Mouse (Mus musculus) embryonic fibroblast, embryonic 13.5 days (primary cell): Measurements from ENCODE around the gene Rnf34. TPM values are rescaled to one million over a fixed set of nuclear protein-coding genes. Genes with fewer than 3 reads are reported as not detected.
A peak's percentile ranks its signal among the peaks of the same experiment; 100 is the strongest.

Experiments
- H3K27ac ChIP-seq: 2 replicates; pipeline ENCODE4 v1.5.1; 2012; ENCODE audit warnings: low read length, control low read depth, inconsistent platforms; ENCODE audit not compliant: insufficient read depth
- H3K4me1 ChIP-seq: 2 replicates; pipeline ENCODE4 v1.6.1; 2011; ENCODE audit warnings: low read length; ENCODE audit not compliant: control insufficient read depth, insufficient read depth
- H3K4me3 ChIP-seq: 2 replicates; pipeline ENCODE4 v1.5.1; 2011; ENCODE audit warnings: mild to moderate bottlenecking, control low read depth, low read length; ENCODE audit not compliant: insufficient read depth
- CTCF ChIP-seq: IDR thresholded peaks from 2 replicates; pipeline ENCODE4 v1.5.1; 2011; ENCODE audit warnings: mild to moderate bottlenecking, control low read depth, low read length, moderate library complexity, borderline replicate concordance; ENCODE audit not compliant: insufficient read depth
- POLR2A ChIP-seq: IDR thresholded peaks from 2 replicates; pipeline ENCODE4 v1.6.1; 2011; ENCODE audit warnings: low read depth, mild to moderate bottlenecking, control low read depth, low read length, moderate library complexity
- polyA plus RNA-seq: library from polyadenylated mRNA; stranded (reverse); fragments of >200 nt; gene quantifications from 2 replicates; pipeline ENCODE4 v1.2.4, GENCODE M21; 2011; ENCODE audit warnings: low read depth; ENCODE audit not compliant: missing spikeins, insufficient read length

The Rnf34 gene
- polyA plus RNA-seq, 1 experiment: 32.7 TPM

GRCm38 (mm10) chr5:122822441-122822840, 27.4 kb upstream of the Rnf34 start:
- Histone ChIP-seq H3K4me3 (no peak overlapping the region), H3K27ac (no peak overlapping the region), H3K4me1 (0 out of 2 replicates have a peak, but pooled peaks cover 4% of the 10 kb centered on the region)
- TF ChIP-seq POLR2A: no peak
- TF ChIP-seq CTCF: no peak

GRCm38 (mm10) chr5:122823976-122824375, 25.9 kb upstream of the Rnf34 start:
- H3K4me3 ChIP-seq: no peak overlapping the region
- no peak for TF ChIP-seq CTCF
- H3K27ac ChIP-seq: no peak overlapping the region
- 0 out of 2 replicates have a peak, but pooled peaks cover 4% of the 10 kb centered on the region for H3K4me1 ChIP-seq

GRCm38 (mm10) chr5:122824450-122824849, 25.4 kb upstream of the Rnf34 start:
- H3K4me3 ChIP-seq: no peak overlapping the region
- TF ChIP-seq POLR2A (no peak), CTCF (no peak)
- 0 out of 2 replicates have a peak, but pooled peaks cover 2% of the 10 kb centered on the region for H3K4me1 ChIP-seq

GRCm38 (mm10) chr5:122825099-122825498, 24.7 kb upstream of the Rnf34 start:
- no peak overlapping the region for H3K27ac ChIP-seq
- no peaks in the 10 kb centered on the region for H3K4me1 ChIP-seq
- TF ChIP-seq POLR2A: no peak
- TF ChIP-seq CTCF: no peak
- H3K4me3 ChIP-seq: no peak overlapping the region

More at GRCm38 (mm10) chr5:122824450-122824849, 25.4 kb upstream of the Rnf34 start:
- H3K27ac ChIP-seq: no peak overlapping the region

GRCm38 (mm10) chr5:122832536-122832935, 17.3 kb upstream of the Rnf34 start:
- Histone ChIP-seq H3K4me3 (no peak overlapping the region), H3K4me1 (no peaks in the 10 kb centered on the region), H3K27ac (no peak overlapping the region)
- no peak for TF ChIP-seq POLR2A

- Histone ChIP-seq H3K27ac (no peak overlapping the region), H3K4me1 (no peaks in the 10 kb centered on the region), H3K4me3 (no peak overlapping the region)
- TF ChIP-seq CTCF (no peak), POLR2A (no peak)
These were observed 16.9 kb upstream of the Rnf34 start for GRCm38 (mm10) chr5:122832996-122833395.

- TF ChIP-seq POLR2A (no peak), CTCF (no peak)
- Histone ChIP-seq H3K27ac (no peak overlapping the region), H3K4me1 (no peaks in the 10 kb centered on the region), H3K4me3 (no peak overlapping the region)
These were observed 8.7 kb upstream of the Rnf34 start for GRCm38 (mm10) chr5:122841126-122841525.

GRCm38 (mm10) chr5:122843799-122844198, 6.0 kb upstream of the Rnf34 start:
- Histone ChIP-seq H3K4me3 (no peak overlapping the region), H3K4me1 (no peaks in the 10 kb centered on the region), H3K27ac (no peak overlapping the region)
- TF ChIP-seq CTCF: no peak

- Histone ChIP-seq H3K27ac (0 out of 2 replicates have a peak overlapping the region, but pooled peaks have one; percentile 10), H3K4me3 (peak overlapping the region; percentile 73), H3K4me1 (0 out of 2 replicates have a peak, but pooled peaks cover 2% of the 10 kb centered on the region)
- TF ChIP-seq CTCF: no peak
- no peak for TF ChIP-seq POLR2A
These were observed 613 bp downstream of the Rnf34 start for GRCm38 (mm10) chr5:122850319-122851002.

GRCm38 (mm10) chr5:122852611-122853010, 2.8 kb downstream of the Rnf34 start:
- no peak overlapping the region for H3K4me3 ChIP-seq
- H3K4me1 ChIP-seq: 0 out of 2 replicates have a peak, but pooled peaks cover 2% of the 10 kb centered on the region
- no peak overlapping the region for H3K27ac ChIP-seq
- TF ChIP-seq CTCF (no peak), POLR2A (no peak)

- H3K4me1 ChIP-seq: 0 out of 2 replicates have a peak, but pooled peaks cover 2% of the 10 kb centered on the region
- no peak overlapping the region for H3K27ac ChIP-seq
- TF ChIP-seq POLR2A (no peak), CTCF (no peak)
- H3K4me3 ChIP-seq: no peak overlapping the region
These were observed 6.0 kb downstream of the Rnf34 start for GRCm38 (mm10) chr5:122855858-122856257.
